Mouse (Mus musculus): ENCODE measurements around the gene Rnf187. TPM values are rescaled to one million over a fixed set of nuclear protein-coding genes. Genes with fewer than 3 reads are reported as not detected.

Rnf187 gene
- total RNA-seq, 2 experiments from 2014 or later = 453 to 458 TPM

- peak; percentile 48 to 64 for DNase-seq (ENCODE audit: low spot score in 2 of 2)
These were observed 9.2 kb upstream of the Rnf187 start for GRCm38 (mm10) chr11:58947798-58948528.

- no peak for DNase-seq (ENCODE audit: low spot score in 2 of 2)
These were observed 8.6 kb upstream of the Rnf187 start for GRCm38 (mm10) chr11:58947306-58947705.

GRCm38 (mm10) chr11:58944136-58944535 lies 5.4 kb upstream of the Rnf187 start:
- no peak for DNase-seq (ENCODE audit: low spot score in 2 of 2)

GRCm38 (mm10) chr11:58939088-58939439 lies 348 bp upstream of the Rnf187 start:
- no peak for DNase-seq (ENCODE audit: low spot score in 2 of 2)

- DNase-seq (ENCODE audit: low spot score in 2 of 2) = no peak
These were observed 807 bp downstream of the Rnf187 start for GRCm38 (mm10) chr11:58937909-58938308.

GRCm38 (mm10) chr11:58931576-58931975 lies 7.1 kb downstream of the Rnf187 start:
- no peak for DNase-seq (ENCODE audit: low spot score in 2 of 2)

GRCm38 (mm10) chr11:58930254-58930653 lies 8.5 kb downstream of the Rnf187 start:
- no peak for DNase-seq (ENCODE audit: low spot score in 2 of 2)

GRCm38 (mm10) chr11:58929641-58930040 lies 9.1 kb downstream of the Rnf187 start:
- DNase-seq (ENCODE audit: low spot score in 2 of 2) = no peak

- no peak for DNase-seq (ENCODE audit: low spot score in 2 of 2)
These were observed 9.7 kb downstream of the Rnf187 start for GRCm38 (mm10) chr11:58929055-58929454.

GRCm38 (mm10) chr11:58927790-58928651 lies 10.7 kb downstream of the Rnf187 start:
- peak; percentile 62 to 70 for DNase-seq (ENCODE audit: low spot score in 2 of 2)

- no peak for DNase-seq (ENCODE audit: low spot score in 2 of 2)
These were observed 11.7 kb downstream of the Rnf187 start for GRCm38 (mm10) chr11:58927053-58927452.

- DNase-seq (ENCODE audit: low spot score in 2 of 2) = no peak
These were observed 12.1 kb downstream of the Rnf187 start for GRCm38 (mm10) chr11:58926651-58927050.

- no peak for DNase-seq (ENCODE audit: low spot score in 2 of 2)
These were observed 16.3 kb downstream of the Rnf187 start for GRCm38 (mm10) chr11:58922420-58922819.

GRCm38 (mm10) chr11:58918759-58919158 lies 20.0 kb downstream of the Rnf187 start:
- no peak for DNase-seq (ENCODE audit: low spot score in 2 of 2)

- no peak for DNase-seq (ENCODE audit: low spot score in 2 of 2)
These were observed 20.9 kb downstream of the Rnf187 start, which contains the start of gene Btnl10 for GRCm38 (mm10) chr11:58917745-58918366. Btnl10 (plus strand) TSS chr11:58917908.

- DNase-seq (ENCODE audit: low spot score in 2 of 2) = peak in 1 of 2 experiments; percentile 36
These were observed 21.6 kb downstream of the Rnf187 start for GRCm38 (mm10) chr11:58916879-58917744.

GRCm38 (mm10) chr11:58914461-58915028 lies 24.2 kb downstream of the Rnf187 start:
- DNase-seq (ENCODE audit: low spot score in 2 of 2) = peak in 1 of 2 experiments; percentile 36

GRCm38 (mm10) chr11:58913776-58914175 lies 24.9 kb downstream of the Rnf187 start:
- DNase-seq (ENCODE audit: low spot score in 2 of 2) = no peak

- no peak for DNase-seq (ENCODE audit: low spot score in 2 of 2)
These were observed 33.9 kb downstream of the Rnf187 start for GRCm38 (mm10) chr11:58904838-58905237.

GRCm38 (mm10) chr11:58904410-58904718 lies 34.4 kb downstream of the Rnf187 start:
- DNase-seq (ENCODE audit: low spot score in 2 of 2) = no peak

Data from layer of hippocampus, postnatal 10 days (tissue).